Mouse (Mus musculus) stomach, postnatal 0 days (tissue): ENCODE measurements at regions not wholly inside any gene's neighbourhood (a gene's known extent, or its start where the extent isn't known, plus 50 kb on each side); places are given as distances from the start of the nearest gene placed in this dataset.

ENCODE experiments used
- ATAC-seq: fragments of 200-750 bp; cut with Nextera tagmentation; 2 replicates; pipeline ENCODE4 v1.8.0; 2017; ENCODE audit not compliant: low FRiP score, low TSS enrichment
- DNase-seq: peaks from one replicate; pipeline ENCODE4 v3.0.0-alpha.2; 2016; ENCODE audit warnings: low spot score
- H3K27ac ChIP-seq: fragments of 300-500 bp; sonication (generic); replicated peaks from 2 replicates; pipeline ENCODE4 v1.5.1; 2014; ENCODE audit warnings: mild to moderate bottlenecking, control low read depth
- H3K27me3 ChIP-seq: fragments of 300-500 bp; sonication (generic); 2 replicates; pipeline ENCODE4 v1.6.1; 2014; ENCODE audit warnings: low read length; ENCODE audit not compliant: control insufficient read depth, insufficient read depth
- H3K36me3 ChIP-seq: fragments of 300-500 bp; sonication (generic); 2 replicates; pipeline ENCODE4 v1.6.1; 2014; ENCODE audit warnings: low read length, mixed read lengths; ENCODE audit not compliant: control insufficient read depth, insufficient read depth
- H3K4me1 ChIP-seq: fragments of 300-500 bp; sonication (generic); replicated peaks from 2 replicates; pipeline ENCODE4 v1.6.1; 2014; ENCODE audit warnings: antibody characterized with exemption; ENCODE audit not compliant: control insufficient read depth, insufficient read depth
- H3K4me2 ChIP-seq: fragments of 300-500 bp; sonication (generic); replicated peaks from 2 replicates; pipeline ENCODE4 v1.6.1; 2014; ENCODE audit warnings: low read depth, mild to moderate bottlenecking, control low read depth, moderate library complexity
- H3K4me3 ChIP-seq: fragments of 300-500 bp; sonication (generic); 2 replicates; pipeline ENCODE4 v1.5.1; 2014; ENCODE audit warnings: low read depth, low read length, control low read depth
- H3K9ac ChIP-seq: fragments of 300-500 bp; sonication (generic); 2 replicates; pipeline ENCODE4 v1.6.1; 2014; ENCODE audit warnings: mild to moderate bottlenecking, low read length, control low read depth, mixed read lengths
- H3K9me3 ChIP-seq: fragments of 300-500 bp; sonication (generic); 2 replicates; pipeline ENCODE4 v1.6.1; 2016; ENCODE audit warnings: low read length; ENCODE audit not compliant: control insufficient read depth
- CTCF ChIP-seq: IDR thresholded peaks from 2 replicates; pipeline ENCODE4 v1.5.1; 2016; ENCODE audit warnings: antibody characterized with exemption, low read depth, mild to moderate bottlenecking, moderate library complexity
- EP300 ChIP-seq: optimal IDR thresholded peaks from 2 replicates; pipeline ENCODE3; 2016; ENCODE audit warnings: antibody characterized with exemption
- WGBS: fragments of 180-500 bp; shearing (Covaris S2); extraction: QIAGEN DNeasy Blood & Tissue Kit; methylation state at CpG from one replicate; pipeline ENCODE4 v1.1.7; 2014; 5-methylcytosine and 5-hydroxymethylcytosine counted together

DNA sequence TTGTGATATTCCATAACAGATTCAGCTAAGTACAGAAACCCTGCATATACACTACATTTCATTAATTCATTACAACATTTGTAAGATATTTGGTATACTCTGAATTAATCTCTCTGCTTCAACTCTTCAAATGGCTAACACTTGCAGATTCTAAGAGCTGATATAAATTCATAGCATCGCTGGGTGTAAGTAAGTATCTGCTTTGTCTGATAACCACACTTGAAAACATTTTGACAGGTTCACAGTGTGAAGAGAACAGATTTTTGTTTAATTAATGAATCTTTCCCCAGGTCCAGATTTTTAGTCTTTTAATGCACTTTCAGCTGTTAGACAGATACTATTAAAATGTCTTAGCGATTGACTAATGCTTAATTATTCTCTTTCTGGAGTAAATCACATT is 823.1 kb downstream of the Fam181b start:
- 41% methylated on average over 2 of the region's 2 CpGs for WGBS
- ATAC-seq = no peak
- Histone ChIP-seq H3K4me1 (no peaks in the 10 kb centered on the region), H3K4me2 (no peak overlapping the region), H3K9me3 (no peaks in the 10 kb centered on the region), H3K4me3 (no peak overlapping the region), H3K27ac (no peak overlapping the region), H3K27me3 (no peaks in the 10 kb centered on the region), H3K36me3 (no peaks in the 10 kb centered on the region), H3K9ac (no peak overlapping the region)
- DNase-seq = no peak
- TF ChIP-seq CTCF = no peak
- TF ChIP-seq EP300 = no peak

GRCm38 (mm10) chr7:93936925-93937324 is 857.3 kb downstream of the Fam181b start:
- Histone ChIP-seq H3K9me3 (no peaks in the 10 kb centered on the region), H3K9ac (no peak overlapping the region), H3K36me3 (no peaks in the 10 kb centered on the region), H3K4me1 (no peaks in the 10 kb centered on the region), H3K27me3 (no peaks in the 10 kb centered on the region), H3K4me3 (no peak overlapping the region), H3K4me2 (no peak overlapping the region), H3K27ac (no peak overlapping the region)
- no peak for DNase-seq
- no peak for TF ChIP-seq EP300
- TF ChIP-seq CTCF = no peak
- 57% methylated on average over 3 of the region's 3 CpGs for WGBS
- ATAC-seq = no peak

- no peaks in the 10 kb centered on the region for H3K9me3 ChIP-seq
- H3K36me3 ChIP-seq = no peaks in the 10 kb centered on the region
- no peak for DNase-seq
- no peak for ATAC-seq
- H3K4me3 ChIP-seq = no peak overlapping the region
- no peaks in the 10 kb centered on the region for H3K27me3 ChIP-seq
- no peak overlapping the region for H3K9ac ChIP-seq
- H3K4me2 ChIP-seq = no peak overlapping the region
- no peaks in the 10 kb centered on the region for H3K4me1 ChIP-seq
- TF ChIP-seq CTCF = no peak
- 54% methylated on average over 3 of the region's 3 CpGs for WGBS
- H3K27ac ChIP-seq = no peak overlapping the region
These were observed 902.4 kb downstream of the Fam181b start for GRCm38 (mm10) chr7:93982103-93982502.

DNA sequence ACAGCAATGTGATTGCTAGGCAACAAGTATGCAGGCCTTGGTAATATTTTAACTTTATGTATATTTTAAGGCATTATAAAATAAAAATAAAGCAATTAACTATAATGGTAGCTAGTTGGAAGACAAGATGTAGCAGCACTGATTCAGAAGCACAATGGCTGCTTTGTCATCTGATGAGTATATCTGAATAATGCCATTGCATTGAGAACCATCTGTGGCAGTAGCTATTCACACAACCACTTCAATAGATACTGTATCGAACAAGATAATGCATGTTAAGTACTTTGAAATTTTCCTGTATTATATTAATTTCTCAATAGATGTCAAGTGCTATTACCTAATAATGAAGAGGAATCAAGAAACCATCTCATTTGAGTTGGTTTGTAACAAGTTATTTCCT is 923.1 kb downstream of the Fam181b start:
- WGBS = 69% methylated on average over 1 of the region's 1 CpGs
- no peaks in the 10 kb centered on the region for H3K27me3 ChIP-seq
- H3K4me2 ChIP-seq = no peak overlapping the region
- no peaks in the 10 kb centered on the region for H3K4me1 ChIP-seq
- TF ChIP-seq EP300 = no peak
- no peak for TF ChIP-seq CTCF
- no peak overlapping the region for H3K4me3 ChIP-seq
- H3K36me3 ChIP-seq = no peaks in the 10 kb centered on the region
- no peak overlapping the region for H3K9ac ChIP-seq
- H3K27ac ChIP-seq = no peak overlapping the region
- DNase-seq = no peak
- ATAC-seq = no peak
- no peaks in the 10 kb centered on the region for H3K9me3 ChIP-seq

DNA sequence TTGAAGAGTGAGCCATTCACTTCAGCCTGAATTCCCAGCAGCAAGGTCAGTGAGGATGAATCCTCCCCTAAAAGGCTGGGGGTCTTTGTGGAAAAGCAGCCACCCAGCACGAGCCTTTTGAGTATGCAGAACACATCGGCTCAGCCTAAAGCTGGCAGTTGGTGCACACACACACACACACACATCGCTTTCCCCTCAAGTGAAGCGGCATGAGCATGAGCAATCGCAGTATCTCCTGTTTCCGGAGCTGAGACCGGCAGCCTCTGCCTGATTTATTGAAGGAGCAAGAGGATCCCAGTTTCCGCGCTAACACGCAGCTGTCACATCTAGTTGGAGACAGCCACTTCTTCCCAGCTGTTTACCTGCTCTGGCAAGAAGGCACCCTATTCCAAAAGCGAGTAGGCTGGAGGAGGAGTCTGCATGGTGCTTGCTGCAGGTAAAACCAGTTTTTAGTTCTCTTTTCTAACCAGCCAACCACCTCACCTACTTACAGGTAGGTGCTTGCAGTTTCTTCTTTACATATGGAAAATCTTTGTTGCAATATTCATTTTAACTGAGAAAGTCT is 962.9 kb downstream of the Fam181b start:
- TF ChIP-seq CTCF = no peak
- TF ChIP-seq EP300 = no peak
- Histone ChIP-seq H3K4me2 (peak overlapping the region; percentile 15; the same call in 1 of the 2 replicates), H3K9ac (no peak overlapping the region), H3K4me3 (no peak overlapping the region), H3K36me3 (no peaks in the 10 kb centered on the region), H3K9me3 (no peaks in the 10 kb centered on the region), H3K4me1 (no peaks in the 10 kb centered on the region), H3K27me3 (no peaks in the 10 kb centered on the region), H3K27ac (no peak overlapping the region)
- DNase-seq = no peak
- ATAC-seq = no peak
- WGBS = 20% methylated on average over 11 of the region's 11 CpGs

GRCm38 (mm10) chr7:94045428-94045827 is 965.8 kb downstream of the Fam181b start:
- Histone ChIP-seq H3K4me1 (no peaks in the 10 kb centered on the region), H3K27me3 (no peaks in the 10 kb centered on the region), H3K27ac (no peak overlapping the region), H3K9me3 (no peaks in the 10 kb centered on the region), H3K4me3 (no peak overlapping the region), H3K4me2 (no peak overlapping the region), H3K36me3 (no peaks in the 10 kb centered on the region), H3K9ac (no peak overlapping the region)
- TF ChIP-seq CTCF (no peak), EP300 (no peak)
- WGBS = 63% methylated on average over 2 of the region's 2 CpGs
- no peak for ATAC-seq
- DNase-seq = no peak
